In the genomic region with DNA sequence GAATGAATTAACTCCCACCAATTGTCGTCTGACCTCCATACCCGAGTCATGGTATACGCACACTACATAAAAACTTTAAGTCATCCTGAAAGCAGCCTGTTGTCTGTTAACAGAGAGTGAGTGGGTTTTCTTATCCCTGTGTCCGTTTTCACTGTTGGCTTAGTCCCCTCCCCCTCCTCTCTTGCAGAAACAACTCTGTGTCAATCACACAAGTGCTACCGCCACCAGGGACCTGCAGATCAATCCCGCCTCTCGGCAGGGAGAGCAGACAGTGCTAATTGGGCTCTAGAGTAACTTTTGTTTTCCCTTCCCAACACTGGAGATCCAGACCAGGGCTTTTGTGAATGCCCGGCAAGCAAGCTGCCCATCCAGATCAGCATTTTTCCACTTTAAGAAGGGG, we compare ENCODE assay signal across 9 mouse cellular contexts. TPM values are rescaled to one million over a fixed set of nuclear protein-coding genes. Genes with fewer than 3 reads are reported as not detected.
DNase-seq lines count a peak whose midpoint lies in the region; ATAC-seq and TF ChIP-seq lines count a peak whose summit lies in the region.
"Had no signal": no experiment of that assay in that cellular context is flagged by ENCODE, and none has a peak within 500 bp of the region (broad histone marks: within the 10 kb centered on the region; RNA-seq: fewer than 3 reads in every experiment).

No protein-coding gene starts in this region.

- H3K27ac ChIP-seq in heart, adult 2 months, result peak overlapping the region; percentile 47
- H3K27ac ChIP-seq in hindbrain, embryonic 14.5 days, result no peak overlapping the region
- H3K27ac ChIP-seq in midbrain, embryonic 11.5 days (ENCODE audit: low read depth, low read length), result 0 out of 2 replicates have a peak overlapping the region, but pooled peaks have one; percentile 8

- no peak for TF ChIP-seq POLR2A in heart, adult 2 months (IDR thresholded peaks at IDR 0.05; ENCODE audit: insufficient read depth, low read depth, low read length)
- no peak for TF ChIP-seq POLR2A in brain, embryonic 14.5 days (IDR thresholded peaks at IDR 0.05; ENCODE audit: borderline replicate concordance, extremely low read depth, insufficient read depth, insufficient read length, poor library complexity, severe bottlenecking)

- TF ChIP-seq EP300 in heart, adult 2 months (IDR thresholded peaks at IDR 0.05; ENCODE audit: insufficient read depth, low read depth, low read length), result no peak

- no peak overlapping the region for H3K4me2 ChIP-seq in hindbrain, embryonic 14.5 days (replicated peaks)
- H3K4me2 ChIP-seq in midbrain, embryonic 11.5 days, result peak overlapping the region; percentile 8; the same call in 1 of the 2 replicates

- H3K36me3 ChIP-seq in heart, adult 2 months (ENCODE audit: control insufficient read depth, insufficient read depth, low read length), result peaks cover 9% of the 10 kb centered on the region
- no peaks in the 10 kb centered on the region for H3K36me3 ChIP-seq in hindbrain, embryonic 14.5 days (replicated peaks; ENCODE audit: control insufficient read depth, insufficient read depth)
- no peaks in the 10 kb centered on the region for H3K36me3 ChIP-seq in midbrain, embryonic 11.5 days (ENCODE audit: control insufficient read depth, insufficient read depth, low read length)

- peak overlapping the region; percentile 24; the same call in 1 of the 2 replicates for H3K9ac ChIP-seq in heart, adult 2 months (ENCODE audit: low read depth, low read length)
- no peak overlapping the region for H3K9ac ChIP-seq in hindbrain, embryonic 14.5 days
- H3K9ac ChIP-seq in midbrain, embryonic 11.5 days (ENCODE audit: low read length), result no peak overlapping the region

- H3K4me1 ChIP-seq in heart, adult 2 months (ENCODE audit: control insufficient read depth, insufficient read depth, low read length), result peaks cover 26% of the 10 kb centered on the region
- peaks cover 17% of the 10 kb centered on the region for H3K4me1 ChIP-seq in hindbrain, embryonic 14.5 days (replicated peaks; ENCODE audit: control insufficient read depth, insufficient read depth, low read length)
- peaks cover 32% of the 10 kb centered on the region for H3K4me1 ChIP-seq in midbrain, embryonic 11.5 days (ENCODE audit: control insufficient read depth, insufficient read depth, low read length)

- peaks cover 2% of the 10 kb centered on the region; the same call in 1 of the 2 replicates for H3K79me2 ChIP-seq in heart, adult 2 months (replicated peaks; ENCODE audit: control insufficient read depth, insufficient read depth, low read length)

- 38% methylated on average over 8 of the region's 8 CpGs for WGBS in heart, adult 2 months
- 3% methylated on average over 8 of the region's 8 CpGs for WGBS in hindbrain, embryonic 14.5 days
- 3% methylated on average over 8 of the region's 8 CpGs for WGBS in midbrain, embryonic 11.5 days

- intact Hi-C loops in heart, adult 2 months (cut with DNase I), result no loop called here
- intact Hi-C loops in heart, postnatal 25 days (cut with DNase I), result no loop called here

- H3K27me3 ChIP-seq in heart, adult 2 months (ENCODE audit: control insufficient read depth, insufficient read depth, low read length), result no peaks in the 10 kb centered on the region
- no peaks in the 10 kb centered on the region for H3K27me3 ChIP-seq in hindbrain, embryonic 14.5 days (ENCODE audit: control insufficient read depth, insufficient read depth, low read length)
- no peaks in the 10 kb centered on the region for H3K27me3 ChIP-seq in midbrain, embryonic 11.5 days (ENCODE audit: control insufficient read depth, insufficient read depth, low read length)

- H3K9me3 ChIP-seq in hindbrain, embryonic 14.5 days (ENCODE audit: control insufficient read depth, low read length), result no peaks in the 10 kb centered on the region
- no peaks in the 10 kb centered on the region for H3K9me3 ChIP-seq in midbrain, embryonic 11.5 days (ENCODE audit: control insufficient read depth, low read length)

- no peak for TF ChIP-seq CTCF in heart, adult 2 months (IDR thresholded peaks at IDR 0.05)
- TF ChIP-seq CTCF in brain, embryonic 14.5 days (IDR thresholded peaks at IDR 0.05; ENCODE audit: borderline replicate concordance, extremely low read depth, insufficient read depth, insufficient read length), result no peak

- no peak overlapping the region for H3K4me3 ChIP-seq in heart, adult 2 months
- no peak overlapping the region for H3K4me3 ChIP-seq in hindbrain, embryonic 14.5 days (replicated peaks; ENCODE audit: low read length)
- no peak overlapping the region for H3K4me3 ChIP-seq in midbrain, embryonic 11.5 days (ENCODE audit: low read depth, low read length)

- DNase-seq in heart, adult 2 months, result no peak
- no peak for DNase-seq in heart, postnatal 25 days (ENCODE audit: low spot score)
- peak; percentile 77 for DNase-seq in brain, embryonic 14.5 days (ENCODE audit: low read depth)
- DNase-seq in hindbrain, embryonic 14.5 days (ENCODE audit: low spot score), result no peak
- peak; percentile 91 for DNase-seq in midbrain, embryonic 11.5 days (ENCODE audit: low spot score, missing footprints)
- DNase-seq in right cerebral cortex, postnatal 25 days, result no peak
- no peak for DNase-seq in cerebellum, postnatal 14 days
- DNase-seq in thymus, postnatal 36 days, result no peak

- peak; percentile 49; the same call in 1 of the 2 replicates for ATAC-seq in hindbrain, embryonic 14.5 days (ENCODE audit: low FRiP score)
- ATAC-seq in midbrain, embryonic 11.5 days (ENCODE audit: low FRiP score), result peak; percentile 64

RNA-seq across cellular contexts. Expression of gene Arhgef18, which starts 24.6 kb away (rescaled TPM):
- total RNA-seq in heart, adult 2 months (2021), result 10 to 100 TPM; 18.7 to 20.4 TPM
- polyA plus RNA-seq in heart, adult 2 months (2012; rRNA removed), result 12.3 and 15.3 TPM in 2 replicates
- 10 to 100 TPM; 20.0 to 20.3 TPM for total RNA-seq in heart, postnatal 25 days (2021)
- polyA plus RNA-seq in brain, embryonic 14.5 days (2012; rRNA removed), result 32.1 and 37.0 TPM in 2 replicates
- 12.6 TPM in 2 replicates for polyA plus RNA-seq in hindbrain, embryonic 14.5 days (2014; fragmentation: Nextera tagmentation; extraction: Ambion mirVana)
- 9.7 and 10.1 TPM in 2 replicates for polyA plus RNA-seq in midbrain, embryonic 11.5 days (2014; fragmentation: Nextera tagmentation; extraction: Ambion mirVana)

RNA-seq across cellular contexts. Expression of gene Pex11g, which starts 50.0 kb away (rescaled TPM):
- total RNA-seq in heart, adult 2 months (2021), result 1 to 10 TPM; 2.4 to 3.1 TPM
- 4.5 and 5.5 TPM in 2 replicates for polyA plus RNA-seq in heart, adult 2 months (2012; rRNA removed)
- 1 to 10 TPM; 3.2 to 3.4 TPM for total RNA-seq in heart, postnatal 25 days (2021)
- polyA plus RNA-seq in brain, embryonic 14.5 days (2012; rRNA removed), result 4.3 and 4.9 TPM in 2 replicates
- 2.3 and 3.2 TPM in 2 replicates for polyA plus RNA-seq in hindbrain, embryonic 14.5 days (2014; fragmentation: Nextera tagmentation; extraction: Ambion mirVana)
- 1.8 and 2.8 TPM in 2 replicates for polyA plus RNA-seq in midbrain, embryonic 11.5 days (2014; fragmentation: Nextera tagmentation; extraction: Ambion mirVana)

RNA-seq across cellular contexts. Expression of gene Tex45, which starts 53.2 kb away (rescaled TPM):
- under 1 TPM in 1 of 2 experiments, not detected in 1; 0.14 TPM for total RNA-seq in heart, adult 2 months (2021)
- polyA plus RNA-seq in heart, adult 2 months (2012; rRNA removed), result 0.12 TPM in 1 of 2 replicates, not detected in the other
- not detected for total RNA-seq in heart, postnatal 25 days (2021)
- 0.37 and 0.49 TPM in 2 replicates for polyA plus RNA-seq in brain, embryonic 14.5 days (2012; rRNA removed)
- polyA plus RNA-seq in hindbrain, embryonic 14.5 days (2014; fragmentation: Nextera tagmentation; extraction: Ambion mirVana), result 0.35 and 0.39 TPM in 2 replicates
- polyA plus RNA-seq in midbrain, embryonic 11.5 days (2014; fragmentation: Nextera tagmentation; extraction: Ambion mirVana), result 0.23 TPM in 1 of 2 replicates, not detected in the other
- polyA plus RNA-seq: large intestine, adult 2 months had no signal

Comparison
In these comparisons a context has a peak if more than half of its experiments do, and no peak if none do; other contexts are left out.
1. DNase-seq: peak in brain, embryonic 14.5 days (single experiment) and midbrain, embryonic 11.5 days (single experiment); none in heart, adult 2 months (0 of 2), heart, postnatal 25 days (single experiment), hindbrain, embryonic 14.5 days (single experiment), right cerebral cortex, postnatal 25 days (single experiment), cerebellum, postnatal 14 days (0 of 2) and thymus, postnatal 36 days (0 of 2).